Mouse (Mus musculus) myocyte (in vitro differentiated cells): Measurements from ENCODE around the gene Atp6v1e2. TPM values are rescaled to one million over a fixed set of nuclear protein-coding genes. Genes with fewer than 3 reads are reported as not detected.
A peak's percentile ranks its signal among the peaks of the same experiment; 100 is the strongest.

ENCODE experiments used
- H3K27me3 ChIP-seq: one replicate; pipeline ENCODE4 v1.6.1; 2011; ENCODE audit not compliant: control insufficient read depth, insufficient read depth, insufficient read length
- H3K36me3 ChIP-seq: one replicate; pipeline ENCODE4 v1.6.1; 2011; ENCODE audit not compliant: control insufficient read depth, insufficient read depth
- H3K4me2 ChIP-seq: one replicate; pipeline ENCODE4 v1.6.1; 2011; ENCODE audit warnings: low read depth, control low read depth
- H3K4me3 ChIP-seq: one replicate; pipeline ENCODE4 v1.5.1; 2011; ENCODE audit warnings: mild to moderate bottlenecking, control low read depth, moderate library complexity
- H3K79me2 ChIP-seq: one replicate; pipeline ENCODE4 v1.6.1; 2011; ENCODE audit not compliant: control insufficient read depth, insufficient read depth
- H3ac ChIP-seq: one replicate; pipeline ENCODE4 v1.6.1; 2011; ENCODE audit not compliant: control insufficient read depth, insufficient read length
- CEBPB ChIP-seq: IDR thresholded peaks from 2 replicates; pipeline ENCODE4 v1.6.1; 2011; ENCODE audit warnings: mild to moderate bottlenecking, moderate library complexity; ENCODE audit not compliant: poor library complexity, insufficient read depth, severe bottlenecking
- E2F4 ChIP-seq: IDR thresholded peaks from one replicate; pipeline ENCODE4 v1.6.1; 2011; ENCODE audit warnings: mild to moderate bottlenecking, control low read depth, moderate library complexity; ENCODE audit not compliant: insufficient read depth
- MAX ChIP-seq: IDR thresholded peaks from one replicate; pipeline ENCODE4 v1.6.1; 2011; ENCODE audit warnings: low read depth, mild to moderate bottlenecking, control low read depth
- MYOD1 ChIP-seq, 3 experiments: IDR thresholded peaks; one replicate each; pipeline ENCODE4 v1.6.1; 2011; ENCODE audit warnings: control low read depth in 2 of 3, low read depth in 2 of 3, mild to moderate bottlenecking in 2 of 3, moderate library complexity in 1 of 3; ENCODE audit not compliant: insufficient read length in 2 of 3, control insufficient read depth in 1 of 3
- MYOG ChIP-seq, 3 experiments: IDR thresholded peaks; one replicate each; pipeline ENCODE4 v1.6.1; 2011; ENCODE audit warnings: control low read depth in 2 of 3, low read depth in 2 of 3, mild to moderate bottlenecking in 2 of 3; ENCODE audit not compliant: insufficient read length in 2 of 3, control insufficient read depth in 1 of 3, insufficient read depth in 1 of 3
- POLR2A ChIP-seq: IDR thresholded peaks from one replicate; pipeline ENCODE4 v1.6.1; 2011; ENCODE audit warnings: low read depth, mild to moderate bottlenecking, control low read depth, moderate library complexity; ENCODE audit not compliant: insufficient read length
- POLR2AphosphoS2 ChIP-seq: IDR thresholded peaks from one replicate; pipeline ENCODE4 v1.6.1; 2011; ENCODE audit warnings: low read depth, control low read depth; ENCODE audit not compliant: insufficient read length
- REST ChIP-seq: IDR thresholded peaks from one replicate; pipeline ENCODE4 v1.6.1; 2011; ENCODE audit warnings: mild to moderate bottlenecking, control low read depth, moderate library complexity; ENCODE audit not compliant: insufficient read depth, insufficient read length
- SRF ChIP-seq: IDR thresholded peaks from one replicate; pipeline ENCODE4 v1.6.1; 2011; ENCODE audit warnings: low read depth; ENCODE audit not compliant: control insufficient read depth, insufficient read length
- TCF12 ChIP-seq: IDR thresholded peaks from one replicate; pipeline ENCODE4 v1.6.1; 2011; ENCODE audit warnings: mild to moderate bottlenecking, control low read depth; ENCODE audit not compliant: poor library complexity, insufficient read depth, severe bottlenecking
- TCF3 ChIP-seq: IDR thresholded peaks from one replicate; pipeline ENCODE4 v1.6.1; 2011; ENCODE audit warnings: low read depth, control low read depth; ENCODE audit not compliant: insufficient read length
- USF1 ChIP-seq: IDR thresholded peaks from one replicate; pipeline ENCODE4 v1.6.1; 2011; ENCODE audit warnings: low read depth, mild to moderate bottlenecking, control low read depth, moderate library complexity
- polyA plus RNA-seq: library from polyadenylated mRNA; unstranded; fragments of >200 nt; fragmentation: generic; extraction: Trizol; gene quantifications from one replicate; pipeline ENCODE4 v1.2.1, GENCODE M21; 2012; ENCODE audit warnings: missing spikeins

The Atp6v1e2 gene
- polyA plus RNA-seq, 1 experiment, result not detected

DNA sequence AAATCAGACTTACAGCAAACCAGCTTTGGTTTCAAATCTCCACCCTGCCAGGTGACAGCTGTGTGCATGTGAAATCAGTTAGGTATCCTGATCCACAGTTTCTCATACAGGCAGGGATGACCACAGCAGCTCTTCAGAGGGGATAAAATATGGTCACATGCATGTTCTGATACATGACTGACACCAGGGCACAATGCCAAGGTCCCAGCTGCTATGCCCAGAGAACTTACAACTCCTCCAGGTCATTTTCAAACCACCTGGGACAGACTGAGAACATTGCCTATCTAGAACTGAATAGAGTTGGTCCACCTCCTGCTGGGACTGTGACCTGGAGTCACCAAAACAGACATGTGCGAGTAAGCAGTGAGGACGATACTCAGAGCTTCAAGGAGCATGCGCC, 40.6 kb downstream of the Atp6v1e2 start:
- no peak overlapping the region for H3K4me3 ChIP-seq
- TF ChIP-seq CEBPB (no peak), TCF12 (no peak), POLR2AphosphoS2 (no peak), E2F4 (no peak), USF1 (no peak), POLR2A (no peak), TCF3 (no peak), REST (no peak), MAX (no peak)
- no peak overlapping the region for H3ac ChIP-seq
- H3K36me3 ChIP-seq, result no peaks in the 10 kb centered on the region
- H3K27me3 ChIP-seq, result peaks cover 9% of the 10 kb centered on the region
- no peaks in the 10 kb centered on the region for H3K79me2 ChIP-seq
- H3K4me2 ChIP-seq, result no peak overlapping the region

DNA sequence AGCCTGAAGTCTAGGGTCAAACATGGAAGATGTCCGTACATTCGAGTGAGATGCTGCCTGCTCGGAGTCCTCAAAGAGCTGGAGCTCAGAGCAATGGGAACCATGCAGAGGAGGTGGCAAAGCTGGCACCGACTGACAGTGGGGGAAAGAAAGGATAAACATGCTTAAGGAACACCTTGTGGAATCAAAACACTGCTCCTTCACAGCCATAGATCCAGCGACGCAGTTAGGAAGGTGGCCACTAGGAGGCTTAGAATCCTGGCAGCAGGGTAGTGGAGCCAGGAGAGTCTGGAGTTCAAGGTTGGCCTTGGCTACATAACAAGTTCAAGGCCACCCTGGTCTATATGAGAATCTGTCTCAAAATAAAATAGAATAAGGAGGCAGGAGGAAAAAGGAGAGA, 41.1 kb downstream of the Atp6v1e2 start:
- no peak overlapping the region for H3K4me2 ChIP-seq
- TF ChIP-seq REST (no peak), TCF3 (no peak), MYOD1 (IDR thresholded peaks at IDR 0.05; ENCODE audit: control insufficient read depth in 1 of 3, insufficient read length in 2 of 3, low read depth in 2 of 3) (no peak), TCF12 (no peak), POLR2A (no peak), E2F4 (no peak), POLR2AphosphoS2 (no peak), MAX (no peak), MYOG (IDR thresholded peaks at IDR 0.05; ENCODE audit: control insufficient read depth in 1 of 3, insufficient read depth in 1 of 3, insufficient read length in 2 of 3, low read depth in 2 of 3) (no peak), CEBPB (no peak), USF1 (no peak), SRF (no peak)
- no peaks in the 10 kb centered on the region for H3K79me2 ChIP-seq
- H3ac ChIP-seq, result no peak overlapping the region
- H3K36me3 ChIP-seq, result no peaks in the 10 kb centered on the region
- no peak overlapping the region for H3K4me3 ChIP-seq
- peaks cover 9% of the 10 kb centered on the region for H3K27me3 ChIP-seq

DNA sequence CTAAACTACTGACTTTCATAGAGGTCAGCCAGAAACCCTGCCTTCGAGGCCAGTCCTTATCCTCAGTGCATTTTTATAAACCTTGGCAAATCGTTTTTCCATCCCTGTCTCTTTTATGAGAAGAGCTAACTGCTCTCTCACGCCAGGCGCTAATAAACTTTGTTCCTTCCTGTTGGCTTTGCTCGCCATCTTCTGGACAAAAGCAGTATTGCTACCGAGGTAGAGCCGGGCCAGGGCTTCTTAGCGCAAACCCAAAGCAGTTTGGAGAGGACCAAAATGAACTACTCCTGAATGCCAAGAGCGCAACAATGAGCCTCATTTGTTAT, 41.6 kb downstream of the Atp6v1e2 start:
- peaks cover 9% of the 10 kb centered on the region for H3K27me3 ChIP-seq

DNA sequence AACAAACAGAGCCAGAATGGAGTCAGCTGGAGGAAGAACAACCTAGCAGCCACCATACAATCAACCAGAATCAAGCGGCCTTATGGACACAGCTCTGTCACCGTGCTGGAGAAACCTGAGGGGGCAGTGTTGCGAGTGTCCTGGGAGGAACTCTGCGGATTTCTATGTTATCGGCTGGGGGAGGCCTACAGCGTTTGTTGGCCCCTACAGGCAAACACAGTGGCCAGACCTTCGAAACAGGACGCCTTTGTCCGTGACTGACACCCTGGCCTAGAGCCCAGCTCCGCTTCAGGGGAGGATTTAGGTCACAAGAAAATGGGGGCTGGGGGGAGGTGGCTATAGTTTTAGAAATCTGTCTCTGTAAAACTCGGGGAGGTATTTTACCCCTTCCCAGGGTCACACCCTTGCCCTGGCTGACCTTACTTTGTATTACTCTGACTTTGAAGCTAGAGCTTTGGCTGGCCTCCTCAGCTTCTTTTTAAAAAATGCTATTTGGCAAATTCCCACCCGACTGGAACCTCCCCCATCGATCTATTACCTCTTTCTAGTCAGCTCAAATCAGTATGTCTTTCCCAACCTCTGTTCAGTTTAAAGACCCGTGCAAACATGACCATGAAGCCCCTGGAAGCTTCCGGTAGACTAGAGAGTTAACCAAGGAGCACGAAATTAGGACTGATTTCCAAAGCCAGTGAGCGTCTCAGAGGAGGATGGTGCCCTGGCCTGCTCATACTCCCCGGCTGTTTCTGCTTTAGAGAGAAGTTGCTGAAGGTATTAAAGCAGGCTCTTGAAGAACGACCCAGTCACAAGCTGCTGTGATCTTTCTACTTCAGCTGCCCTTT, 42.2 kb downstream of the Atp6v1e2 start:
- Histone ChIP-seq H3K4me3 (no peak overlapping the region), H3ac (no peak overlapping the region), H3K79me2 (no peaks in the 10 kb centered on the region), H3K27me3 (peaks cover 9% of the 10 kb centered on the region), H3K4me2 (peak overlapping the region; percentile 25), H3K36me3 (no peaks in the 10 kb centered on the region)
- TF ChIP-seq POLR2A, result no peak
- TF ChIP-seq REST, result no peak
- no peak for TF ChIP-seq E2F4
- TF ChIP-seq SRF, result no peak
- no peak for TF ChIP-seq CEBPB
- no peak for TF ChIP-seq USF1
- no peak for TF ChIP-seq MYOD1 (IDR thresholded peaks at IDR 0.05; ENCODE audit: control insufficient read depth in 1 of 3, insufficient read length in 2 of 3, low read depth in 2 of 3)

More for the DNA sequence above, 41.6 kb downstream of the Atp6v1e2 start:
- H3K36me3 ChIP-seq, result no peaks in the 10 kb centered on the region
- H3K79me2 ChIP-seq, result no peaks in the 10 kb centered on the region
- H3ac ChIP-seq, result no peak overlapping the region
- TF ChIP-seq REST (no peak), POLR2A (no peak), MYOG (IDR thresholded peaks at IDR 0.05; ENCODE audit: control insufficient read depth in 1 of 3, insufficient read depth in 1 of 3, insufficient read length in 2 of 3, low read depth in 2 of 3) (no peak)
- H3K4me2 ChIP-seq, result peak overlapping the region; percentile 25
- H3K4me3 ChIP-seq, result no peak overlapping the region

DNA sequence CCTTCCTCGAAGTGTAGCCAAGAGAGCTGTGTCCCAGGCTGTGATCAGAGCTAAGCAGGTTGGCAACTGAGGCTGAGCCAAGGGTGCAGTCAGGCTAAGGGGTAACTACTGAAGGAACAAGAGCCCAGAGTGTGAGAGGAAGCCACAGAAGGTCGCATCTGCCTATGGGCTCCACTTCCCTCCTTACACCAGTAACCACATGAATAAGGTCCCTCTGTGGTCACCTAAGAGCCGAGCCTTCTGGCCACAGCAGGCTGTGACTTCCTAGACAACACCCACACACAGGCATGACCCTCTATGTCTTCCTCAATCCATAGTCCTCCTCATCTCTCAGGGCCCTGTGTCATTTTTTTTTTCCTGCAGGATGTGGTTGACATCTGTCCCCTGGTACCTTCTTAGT, 43.5 kb downstream of the Atp6v1e2 start:
- Histone ChIP-seq H3ac (no peak overlapping the region), H3K4me3 (no peak overlapping the region), H3K79me2 (no peaks in the 10 kb centered on the region), H3K4me2 (no peak overlapping the region), H3K36me3 (no peaks in the 10 kb centered on the region), H3K27me3 (peaks cover 9% of the 10 kb centered on the region)
- TF ChIP-seq MYOD1 (IDR thresholded peaks at IDR 0.05; ENCODE audit: control insufficient read depth in 1 of 3, insufficient read length in 2 of 3, low read depth in 2 of 3) (peak in 1 of 3 experiments; percentile 47), MYOG (IDR thresholded peaks at IDR 0.05; ENCODE audit: control insufficient read depth in 1 of 3, insufficient read depth in 1 of 3, insufficient read length in 2 of 3, low read depth in 2 of 3) (peak in 1 of 3 experiments; percentile 41), POLR2AphosphoS2 (no peak)

DNA sequence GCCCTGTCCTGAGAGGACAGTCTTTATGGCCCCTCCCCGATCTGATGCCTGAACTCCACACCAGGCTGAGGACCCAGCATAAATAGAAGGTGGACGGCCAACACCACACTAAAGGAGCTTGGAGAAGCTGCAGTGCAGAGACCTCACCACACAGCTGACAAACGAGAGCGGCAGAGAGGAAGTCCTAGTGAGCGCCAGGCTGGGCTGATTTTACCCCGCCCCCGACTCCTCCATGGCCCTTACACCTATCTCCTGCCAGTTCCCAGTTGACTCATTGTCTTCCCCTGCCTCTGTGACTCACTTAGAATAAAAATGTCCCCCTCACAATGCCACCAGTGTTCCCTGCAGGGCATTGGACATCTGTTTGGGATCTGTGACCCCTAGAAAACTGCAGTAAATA, 44.1 kb downstream of the Atp6v1e2 start:
- no peak overlapping the region for H3K4me3 ChIP-seq
- no peak for TF ChIP-seq USF1
- TF ChIP-seq TCF12, result no peak
- TF ChIP-seq POLR2A, result no peak
- peak overlapping the region; percentile 5 for H3K4me2 ChIP-seq
- no peaks in the 10 kb centered on the region for H3K36me3 ChIP-seq
- peaks cover 6% of the 10 kb centered on the region for H3K27me3 ChIP-seq
- no peak overlapping the region for H3ac ChIP-seq
- H3K79me2 ChIP-seq, result no peaks in the 10 kb centered on the region
